Mouse (Mus musculus) retina, embryonic 14.5 days (tissue): ENCODE measurements around the gene Gm28308.

ENCODE experiments used
- DNase-seq: peaks from one replicate; pipeline ENCODE4 v3.0.0-alpha.2; 2015; ENCODE audit warnings: low spot score

Gm28308 gene

GRCm38 (mm10) chr6:52231885-52232567 is 18.9 kb upstream of the Gm28308 start:
- DNase-seq: no peak

GRCm38 (mm10) chr6:52230516-52231165 is 17.5 kb upstream of the Gm28308 start, which contains the start of gene Hoxa9:
Gene Hoxa9 (minus strand): TSS chr6:52231089.
- DNase-seq: no peak

- no peak for DNase-seq
Observed at GRCm38 (mm10) chr6:52229558-52230416, 16.6 kb upstream of the Gm28308 start.

GRCm38 (mm10) chr6:52228475-52229465 is 15.6 kb upstream of the Gm28308 start:
- no peak for DNase-seq

GRCm38 (mm10) chr6:52227470-52228222 is 14.5 kb upstream of the Gm28308 start:
- DNase-seq: no peak

GRCm38 (mm10) chr6:52226569-52227257 is 13.6 kb upstream of the Gm28308 start:
- DNase-seq: no peak

GRCm38 (mm10) chr6:52225612-52226568 is 12.8 kb upstream of the Gm28308 start:
- no peak for DNase-seq

- DNase-seq: no peak
Observed at GRCm38 (mm10) chr6:52224895-52225611, 11.9 kb upstream of the Gm28308 start.

GRCm38 (mm10) chr6:52223939-52224760 is 11.0 kb upstream of the Gm28308 start:
- DNase-seq: no peak

GRCm38 (mm10) chr6:52222729-52223128 is 9.6 kb upstream of the Gm28308 start:
- DNase-seq: no peak

- DNase-seq: no peak
Observed at GRCm38 (mm10) chr6:52221993-52222685, 9.0 kb upstream of the Gm28308 start.

GRCm38 (mm10) chr6:52221337-52221992 is 8.3 kb upstream of the Gm28308 start, which contains the start of gene Hoxa7:
Gene Hoxa7 (minus strand): TSS chr6:52221854.
- DNase-seq: peak; percentile 92

GRCm38 (mm10) chr6:52220865-52221310 is 7.7 kb upstream of the Gm28308 start:
- no peak for DNase-seq

GRCm38 (mm10) chr6:52220003-52220864 is 7.1 kb upstream of the Gm28308 start:
- DNase-seq: no peak
